Mouse (Mus musculus): ENCODE data around the gene Vmn2r38.
"Not testable (repeated sequence)": the region's sequence is repeated elsewhere in the genome, so short reads cannot be mapped to it uniquely, and the experiment has no call there.

The Vmn2r38 gene

GRCm38 (mm10) chr7:9097781-9098180, at the start of gene Vmn2r38:
TSS of gene Vmn2r38 (minus strand) at chr7:9097881.
- not testable (repeated sequence) for DNase-seq

GRCm38 (mm10) chr7:9065353-9065752, 32.3 kb downstream of the Vmn2r38 start:
- not testable (repeated sequence) for DNase-seq

GRCm38 (mm10) chr7:9030698-9031097, 67.0 kb downstream of the Vmn2r38 start, which contains the start of gene Vmn2r39:
TSS of gene Vmn2r39 (minus strand) at chr7:9030798.
- not testable (repeated sequence) for DNase-seq

Measured in right cerebral cortex, postnatal 25 days (tissue).